Mouse (Mus musculus) heart, postnatal 0 days (tissue): Measurements from ENCODE around the gene Celf2. TPM values are rescaled to one million over a fixed set of nuclear protein-coding genes. Genes with fewer than 3 reads are reported as not detected.
A peak's percentile ranks its signal among the peaks of the same experiment; 100 is the strongest.

Source experiments
- ATAC-seq: fragments of 200-750 bp; cut with Nextera tagmentation; 2 replicates; pipeline ENCODE4 v1.8.0; 2017; ENCODE audit warnings: low read depth, moderate number of reproducible peaks, moderate library complexity; ENCODE audit not compliant: insufficient read depth
- DNase-seq: peaks from one replicate; pipeline ENCODE4 v3.0.0-alpha.2; 2016; ENCODE audit warnings: low spot score
- H3K27ac ChIP-seq: fragments of 300-500 bp; sonication (generic); 2 replicates; pipeline ENCODE4 v1.5.1; 2014; ENCODE audit warnings: low read depth, mild to moderate bottlenecking
- H3K27me3 ChIP-seq: fragments of 300-500 bp; sonication (generic); 2 replicates; pipeline ENCODE4 v1.6.1; 2014; ENCODE audit warnings: low read length, mixed read lengths; ENCODE audit not compliant: control insufficient read depth, insufficient read depth
- H3K36me3 ChIP-seq: fragments of 300-500 bp; sonication (generic); replicated peaks from 2 replicates; pipeline ENCODE4 v1.6.1; 2014; ENCODE audit warnings: low read length, mixed read lengths; ENCODE audit not compliant: control insufficient read depth, insufficient read depth
- H3K4me1 ChIP-seq: fragments of 300-500 bp; sonication (generic); 2 replicates; pipeline ENCODE4 v1.6.1; 2014; ENCODE audit warnings: antibody characterized with exemption; ENCODE audit not compliant: control insufficient read depth, insufficient read depth
- H3K4me2 ChIP-seq: fragments of 300-500 bp; sonication (generic); 2 replicates; pipeline ENCODE4 v1.6.1; 2014; ENCODE audit warnings: low read depth, mild to moderate bottlenecking, low read length, moderate library complexity
- H3K4me3 ChIP-seq: fragments of 300-500 bp; sonication (generic); 2 replicates; pipeline ENCODE4 v1.5.1; 2014; ENCODE audit warnings: low read depth, low read length
- H3K9ac ChIP-seq: fragments of 300-500 bp; sonication (generic); replicated peaks from 2 replicates; pipeline ENCODE4 v1.6.1; 2014; ENCODE audit warnings: low read depth, low read length, mixed read lengths
- H3K9me3 ChIP-seq: fragments of 300-500 bp; sonication (generic); replicated peaks from 2 replicates; pipeline ENCODE4 v1.6.1; 2016; ENCODE audit warnings: low read length; ENCODE audit not compliant: control insufficient read depth
- CTCF ChIP-seq: IDR thresholded peaks from 2 replicates; pipeline ENCODE4 v1.5.1; 2016; ENCODE audit warnings: antibody characterized with exemption, control low read depth, low read depth
- EP300 ChIP-seq: IDR thresholded peaks from 2 replicates; pipeline ENCODE4 v1.6.1; 2016; ENCODE audit warnings: antibody characterized with exemption, low read depth
- WGBS: fragments of 180-500 bp; shearing (Covaris S2); extraction: QIAGEN DNeasy Blood & Tissue Kit; methylation state at CpG from one replicate; pipeline ENCODE4 v1.1.7; 2014; 5-methylcytosine and 5-hydroxymethylcytosine counted together
- polyA plus RNA-seq: library from polyadenylated mRNA; unstranded; fragments of >200 nt; fragmentation: Nextera tagmentation; extraction: Ambion mirVana; gene quantifications from 2 replicates; pipeline ENCODE4 v1.2.1, GENCODE M21; 2015
- total RNA-seq: library from RNA; depleted of rRNA; stranded (reverse); fragments of >200 nt; gene quantifications from 2 replicates; pipeline ENCODE4 v1.2.3, GENCODE M21; 2014; ENCODE audit warnings: low replicate concordance

Gene Celf2
- total and polyA plus RNA-seq, 2 experiments from 2014 or later = 47.6 to 64.9 TPM

GRCm38 (mm10) chr2:7351234-7351633, 158.1 kb downstream of the Celf2 start:
- 92% methylated on average over 5 of the region's 5 CpGs for WGBS
- TF ChIP-seq EP300 (no peak), CTCF (no peak)
- DNase-seq (no peak), ATAC-seq (no peak)
- H3K27me3 ChIP-seq = no peaks in the 10 kb centered on the region
- H3K4me1 ChIP-seq = 0 out of 2 replicates have a peak, but pooled peaks cover 7% of the 10 kb centered on the region
- H3K4me3 ChIP-seq = no peak overlapping the region
- no peak overlapping the region for H3K4me2 ChIP-seq
- no peak overlapping the region for H3K9ac ChIP-seq
- no peaks in the 10 kb centered on the region for H3K36me3 ChIP-seq
- H3K9me3 ChIP-seq = no peaks in the 10 kb centered on the region
- H3K27ac ChIP-seq = no peak overlapping the region

- TF ChIP-seq CTCF = no peak
- TF ChIP-seq EP300 = peak; percentile 71
- no peak overlapping the region for H3K4me3 ChIP-seq
- WGBS = 36% methylated on average over 4 of the region's 4 CpGs
- no peaks in the 10 kb centered on the region for H3K9me3 ChIP-seq
- no peaks in the 10 kb centered on the region for H3K36me3 ChIP-seq
- H3K4me1 ChIP-seq = 0 out of 2 replicates have a peak, but pooled peaks cover 7% of the 10 kb centered on the region
- H3K9ac ChIP-seq = no peak overlapping the region
- no peak overlapping the region for H3K4me2 ChIP-seq
- no peaks in the 10 kb centered on the region for H3K27me3 ChIP-seq
- H3K27ac ChIP-seq = peak overlapping the region; percentile 35
- DNase-seq (peak; percentile 52), ATAC-seq (peak; percentile 87)
Observed at GRCm38 (mm10) chr2:7346703-7347461, 162.5 kb downstream of the Celf2 start.

DNA sequence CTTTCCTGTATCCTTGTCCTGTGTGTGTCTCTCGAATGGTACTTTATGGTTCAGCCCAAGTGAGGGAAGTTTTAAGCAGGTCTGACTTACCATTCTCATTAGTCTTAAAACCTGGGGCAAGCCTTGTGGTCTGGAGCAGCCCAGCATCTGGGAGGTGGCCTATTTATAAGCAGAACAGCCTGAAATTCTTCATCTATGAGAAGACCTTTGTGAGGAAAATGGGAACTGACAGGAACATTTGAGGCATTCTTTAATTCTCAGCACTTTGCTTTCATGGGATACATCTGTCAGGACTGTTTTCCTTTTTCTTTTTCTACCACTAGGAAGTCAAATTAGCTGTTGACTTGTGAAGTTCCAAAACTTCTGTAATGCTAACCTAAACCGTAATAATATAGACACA, 164.4 kb downstream of the Celf2 start:
- Histone ChIP-seq H3K9me3 (no peaks in the 10 kb centered on the region), H3K4me1 (0 out of 2 replicates have a peak, but pooled peaks cover 7% of the 10 kb centered on the region), H3K4me2 (no peak overlapping the region), H3K9ac (no peak overlapping the region), H3K27me3 (no peaks in the 10 kb centered on the region), H3K4me3 (no peak overlapping the region), H3K27ac (no peak overlapping the region), H3K36me3 (no peaks in the 10 kb centered on the region)
- DNase-seq = no peak
- 81% methylated on average over 2 of the region's 2 CpGs for WGBS
- no peak for ATAC-seq
- no peak for TF ChIP-seq EP300
- TF ChIP-seq CTCF = no peak

DNA sequence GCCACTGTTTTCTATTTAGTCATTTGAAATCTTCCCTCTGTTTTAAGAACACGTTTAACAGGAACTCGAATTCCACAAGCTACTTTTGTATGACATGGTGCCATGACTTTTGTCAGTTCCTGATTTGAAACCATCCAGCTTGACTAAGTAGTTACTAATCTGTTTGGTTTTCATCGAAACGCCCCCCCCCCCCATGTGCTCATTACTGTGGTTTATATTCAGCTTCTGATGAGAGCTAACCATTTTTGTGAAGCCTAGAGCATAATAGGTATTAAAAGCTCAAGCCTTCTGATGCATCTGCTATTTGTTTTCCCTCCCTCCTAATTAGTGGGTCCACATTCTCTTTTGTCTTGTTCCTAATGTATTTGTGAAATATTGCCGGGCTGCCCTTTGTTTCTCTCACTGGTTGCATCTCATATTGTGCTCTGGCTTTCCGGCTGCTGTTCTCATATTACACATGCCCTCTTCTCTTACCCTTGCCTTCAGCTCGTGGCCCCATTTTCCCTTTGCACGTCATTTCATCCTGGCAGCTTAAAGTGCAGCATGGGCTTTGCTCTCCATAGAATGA, 166.4 kb downstream of the Celf2 start:
- ATAC-seq (no peak), DNase-seq (no peak)
- Histone ChIP-seq H3K9me3 (no peaks in the 10 kb centered on the region), H3K4me1 (0 out of 2 replicates have a peak, but pooled peaks cover 7% of the 10 kb centered on the region), H3K9ac (no peak overlapping the region), H3K27ac (no peak overlapping the region), H3K4me2 (no peak overlapping the region), H3K36me3 (no peaks in the 10 kb centered on the region), H3K4me3 (no peak overlapping the region), H3K27me3 (no peaks in the 10 kb centered on the region)
- no peak for TF ChIP-seq CTCF
- TF ChIP-seq EP300 = no peak
- WGBS = 79% methylated on average over 8 of the region's 8 CpGs

GRCm38 (mm10) chr2:7334846-7335245, 174.5 kb downstream of the Celf2 start:
- no peaks in the 10 kb centered on the region for H3K9me3 ChIP-seq
- DNase-seq (no peak), ATAC-seq (no peak)
- H3K27ac ChIP-seq = no peak overlapping the region
- H3K27me3 ChIP-seq = no peaks in the 10 kb centered on the region
- H3K4me1 ChIP-seq = no peaks in the 10 kb centered on the region
- no peak overlapping the region for H3K4me2 ChIP-seq
- H3K4me3 ChIP-seq = no peak overlapping the region
- 76% methylated on average over 2 of the region's 2 CpGs for WGBS
- H3K9ac ChIP-seq = no peak overlapping the region
- TF ChIP-seq CTCF (no peak), EP300 (no peak)
- no peaks in the 10 kb centered on the region for H3K36me3 ChIP-seq
